Mouse (Mus musculus) testis, postnatal 14 days (tissue): Measurements from ENCODE around the gene Zfyve26.
A peak's percentile ranks its signal among the peaks of the same experiment; 100 is the strongest.
"Not testable (repeated sequence)": the region's sequence is repeated elsewhere in the genome, so short reads cannot be mapped to it uniquely, and the experiment has no call there.

Source experiments
- DNase-seq: peaks from one replicate; pipeline ENCODE4 v3.0.0; 2021; ENCODE audit warnings: low spot score

The Zfyve26 gene

DNA sequence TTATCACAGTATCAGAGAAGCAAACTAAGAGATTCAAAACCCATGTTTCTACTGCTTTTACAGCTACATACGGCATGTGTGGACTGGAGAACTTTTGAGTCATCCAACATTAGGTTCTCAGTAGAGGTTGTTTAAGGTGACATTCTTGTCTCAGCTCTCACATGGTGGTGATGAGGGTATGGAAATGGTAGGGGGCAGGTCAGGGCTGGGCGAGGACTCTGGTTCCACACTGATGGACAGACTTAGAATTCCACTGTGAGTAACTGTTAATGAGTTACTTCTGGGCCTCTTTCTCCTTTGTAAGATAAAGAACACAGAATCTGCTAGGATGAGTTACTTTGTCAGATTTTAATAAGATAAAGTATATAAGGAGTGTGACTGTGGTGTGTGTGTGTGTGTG is 36.0 kb downstream of the Zfyve26 start:
- DNase-seq = no peak

DNA sequence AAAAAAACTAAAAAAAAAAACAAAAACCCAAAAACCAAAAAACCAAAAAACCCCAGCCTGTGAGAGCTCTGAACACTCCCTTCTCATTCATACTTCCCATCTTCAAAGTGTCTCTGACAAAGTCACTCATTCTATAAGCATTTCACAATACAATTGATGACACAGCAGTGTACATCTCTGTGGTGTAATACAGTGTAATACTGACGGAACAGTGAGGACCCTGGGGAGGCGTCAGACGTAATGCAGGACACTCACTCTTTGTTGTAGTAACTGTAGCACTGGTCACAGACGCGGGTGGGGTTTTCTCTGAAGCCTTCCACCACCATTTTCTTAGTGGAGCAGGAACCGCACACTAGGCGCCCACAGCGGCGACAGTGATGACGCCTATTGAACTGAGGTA is 41.1 kb downstream of the Zfyve26 start:
- no peak for DNase-seq

DNA sequence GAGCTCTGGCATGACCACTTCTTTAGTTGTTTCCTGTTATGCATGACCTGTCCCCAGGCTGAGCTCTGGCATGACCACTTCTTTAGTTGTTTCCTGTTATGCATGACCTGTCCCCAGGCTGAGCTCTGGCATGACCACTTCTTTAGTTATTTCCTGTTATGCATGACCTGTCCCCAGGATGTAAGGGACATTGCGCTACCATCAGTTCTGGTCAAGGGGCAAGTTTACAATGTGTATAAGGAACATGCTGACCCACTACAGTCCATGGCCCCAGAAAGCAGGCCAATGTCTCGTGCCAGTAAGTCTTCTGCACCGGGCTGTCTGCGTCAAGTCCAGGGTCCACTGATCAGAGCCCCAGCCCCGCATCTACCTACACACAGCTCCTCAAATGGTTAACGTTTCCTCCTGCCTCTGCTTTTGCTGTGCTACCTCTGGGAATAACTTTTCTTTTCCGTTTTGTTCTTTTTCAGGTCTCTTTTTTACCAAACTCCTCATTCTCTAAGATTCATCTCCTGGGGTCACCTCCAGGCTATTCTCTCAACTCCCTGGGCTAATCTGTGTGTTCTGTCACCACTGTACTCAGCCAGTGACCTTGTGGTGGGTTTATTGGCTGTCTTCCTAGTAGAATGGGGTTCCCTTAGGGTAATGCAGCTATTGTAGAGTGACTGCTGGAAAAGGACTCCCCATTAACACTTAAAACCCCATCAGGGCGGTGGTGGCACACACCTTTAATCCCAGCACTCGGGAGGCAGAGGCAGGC is 42.6 kb downstream of the Zfyve26 start:
- DNase-seq = no peak

DNA sequence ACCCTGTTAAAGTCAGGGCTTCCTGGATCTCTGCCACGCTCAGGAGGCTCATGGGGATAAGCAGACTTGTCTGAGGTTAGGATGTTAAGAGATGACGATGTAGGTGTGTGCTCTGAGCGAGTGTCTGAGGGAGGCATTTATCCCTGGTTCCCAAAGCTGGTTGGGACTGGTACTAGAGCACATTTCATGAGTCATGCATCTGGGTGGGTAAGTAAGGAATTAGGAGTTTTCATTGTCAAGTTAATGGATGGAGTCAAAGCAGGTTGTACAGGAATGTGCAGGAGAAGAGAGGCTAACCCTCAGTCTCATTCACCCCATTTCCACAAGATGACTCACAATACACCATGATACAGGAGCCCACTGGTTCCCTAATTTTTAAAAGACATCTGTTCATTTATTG is 48.0 kb downstream of the Zfyve26 start:
- no peak for DNase-seq

DNA sequence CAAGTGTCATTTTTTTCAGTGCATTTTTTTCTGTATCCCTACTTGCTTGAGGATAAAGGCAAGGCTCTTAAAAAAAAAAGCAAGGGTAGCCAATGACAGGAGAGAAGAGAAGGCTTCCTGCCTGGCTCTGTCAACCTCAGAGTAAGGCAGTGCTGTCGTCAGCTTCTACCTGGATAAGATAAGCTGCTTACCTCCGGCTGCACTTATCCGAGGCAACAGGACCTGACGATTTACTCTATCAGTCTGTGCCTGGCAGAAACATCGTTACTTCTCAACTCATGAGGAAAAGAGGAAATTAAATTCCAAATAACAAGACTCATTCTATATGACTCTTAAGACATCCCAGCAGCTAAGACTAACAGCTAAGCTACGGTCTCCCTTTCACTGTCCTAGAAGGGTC is 53.2 kb downstream of the Zfyve26 start:
- no peak for DNase-seq

DNA sequence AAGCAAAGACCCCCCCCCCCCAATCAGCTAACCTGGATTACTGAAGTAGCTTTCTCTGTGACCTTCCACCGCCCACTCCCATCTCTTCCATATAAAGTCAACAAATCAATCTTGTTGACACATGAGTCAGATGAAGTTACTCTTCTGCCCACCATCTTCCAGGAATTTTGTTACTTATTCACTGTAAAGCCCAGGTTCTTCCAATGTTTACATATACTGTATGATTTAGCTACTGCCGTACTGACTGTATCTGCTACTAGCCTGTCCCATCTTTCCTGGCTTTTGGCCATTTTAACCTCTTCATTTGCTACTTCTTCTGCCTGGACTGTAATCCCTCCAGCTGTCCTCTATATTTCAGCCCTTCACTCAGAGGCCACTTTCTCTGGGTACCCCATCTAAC is 54.1 kb downstream of the Zfyve26 start:
- no peak for DNase-seq

DNA sequence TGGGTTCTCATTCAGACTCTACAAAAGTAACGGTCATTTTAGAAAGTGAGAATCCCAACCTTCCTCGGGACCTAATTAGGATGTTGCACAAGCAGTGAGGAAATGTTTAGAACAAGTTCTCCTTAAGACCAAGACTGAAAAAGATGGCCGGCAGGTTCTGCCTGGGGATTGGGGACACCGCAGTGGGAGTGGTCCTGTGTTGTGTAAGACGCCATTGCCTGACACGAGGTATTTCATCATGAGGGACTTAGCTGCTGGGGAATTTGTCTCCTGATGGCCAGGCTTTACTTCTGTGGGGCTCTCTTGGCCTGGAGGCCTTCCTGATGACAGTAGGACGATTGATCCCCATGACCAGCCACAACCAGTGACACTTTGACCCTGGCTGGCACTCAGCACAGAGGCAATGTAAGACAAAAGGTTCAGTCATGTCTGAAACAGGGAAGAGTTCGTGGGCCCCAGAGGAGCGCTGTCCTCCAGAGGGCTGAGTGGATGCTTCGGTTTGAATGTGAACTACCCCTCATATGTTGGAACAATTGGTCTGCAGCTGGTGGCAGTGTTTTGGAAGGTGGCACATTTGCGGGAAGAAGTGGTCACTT is 60.5 kb downstream of the Zfyve26 start:
- no peak for DNase-seq

DNA sequence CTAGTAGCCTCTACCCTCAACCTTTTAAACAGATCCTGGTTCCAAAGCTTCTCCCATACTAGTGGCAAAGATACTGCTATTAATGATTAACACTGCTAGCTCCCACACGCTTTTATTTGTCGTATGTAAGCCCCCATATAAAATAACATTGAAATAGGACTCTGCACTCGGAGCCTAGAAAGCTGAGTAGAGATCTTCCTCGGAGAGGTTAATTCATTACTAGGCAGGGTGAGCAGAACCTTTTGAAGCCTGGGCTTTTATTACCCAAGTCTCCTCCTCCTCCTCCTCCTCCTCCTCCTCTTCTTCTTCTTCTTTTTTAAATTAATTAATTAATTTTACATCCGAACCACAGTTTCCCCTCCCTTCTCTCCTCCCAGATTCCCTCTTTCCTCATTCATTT is 78.6 kb downstream of the Zfyve26 start:
- DNase-seq = no peak

DNA sequence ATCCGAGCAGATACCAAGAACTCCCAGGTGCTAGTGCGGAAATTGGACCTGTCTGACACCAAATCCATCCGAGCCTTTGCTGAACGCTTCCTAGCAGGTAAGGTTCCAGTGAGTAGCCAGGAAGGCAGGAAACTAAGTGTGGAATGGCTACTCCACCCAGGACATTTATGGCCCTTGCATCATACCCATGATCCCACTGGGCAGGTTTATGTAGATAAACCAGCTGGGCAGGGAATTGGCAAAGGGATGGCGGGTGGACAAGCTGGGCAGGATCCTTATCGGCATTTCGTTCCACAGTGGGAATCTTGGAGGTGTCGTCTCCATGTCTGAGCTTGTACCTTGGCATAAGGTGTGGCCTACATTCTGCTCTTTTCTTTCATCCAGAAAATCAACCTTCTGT is 84.7 kb downstream of the Zfyve26 start:
- DNase-seq = no peak

DNA sequence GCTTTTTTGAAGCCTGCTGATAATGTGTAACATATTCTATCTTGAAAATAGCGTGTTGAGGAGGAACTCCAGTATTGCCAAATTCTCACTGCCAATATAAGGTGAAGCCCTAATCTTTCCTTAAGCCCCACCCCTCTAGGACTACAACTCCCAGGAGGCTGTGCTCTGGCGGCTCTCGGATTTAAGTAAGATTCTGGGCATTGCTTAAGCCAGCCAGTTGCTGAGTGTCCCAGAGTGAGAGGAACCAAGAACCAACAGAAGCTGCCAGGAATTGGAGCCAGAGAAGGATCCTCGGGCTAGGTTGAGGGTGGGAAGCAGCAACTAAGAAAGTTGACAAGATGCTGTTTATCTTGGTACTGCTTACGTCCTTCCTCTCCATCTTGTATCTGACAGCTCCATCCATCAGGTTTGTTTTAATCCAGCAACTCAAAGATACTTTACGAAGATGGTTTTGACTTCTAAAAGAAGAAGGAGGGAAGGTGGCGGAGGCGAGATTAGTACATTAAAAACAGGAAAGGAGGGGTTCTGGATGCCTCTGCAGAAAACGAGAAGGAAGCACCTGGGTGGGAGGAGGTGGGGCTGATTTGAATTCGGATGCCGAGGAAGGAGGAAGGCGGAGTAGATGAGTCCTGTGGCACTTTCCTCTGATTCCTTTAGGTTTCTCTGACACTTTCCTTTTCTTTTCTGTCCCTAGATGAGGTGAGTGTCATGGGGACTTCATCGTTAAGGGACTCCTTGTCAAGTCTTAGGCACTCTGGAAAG is 87.2 kb downstream of the Zfyve26 start, which contains the start of gene Rdh12:
TSS of gene Rdh12 (plus strand) at position 212 of the 762 bp plus-strand sequence.
- no peak for DNase-seq

DNA sequence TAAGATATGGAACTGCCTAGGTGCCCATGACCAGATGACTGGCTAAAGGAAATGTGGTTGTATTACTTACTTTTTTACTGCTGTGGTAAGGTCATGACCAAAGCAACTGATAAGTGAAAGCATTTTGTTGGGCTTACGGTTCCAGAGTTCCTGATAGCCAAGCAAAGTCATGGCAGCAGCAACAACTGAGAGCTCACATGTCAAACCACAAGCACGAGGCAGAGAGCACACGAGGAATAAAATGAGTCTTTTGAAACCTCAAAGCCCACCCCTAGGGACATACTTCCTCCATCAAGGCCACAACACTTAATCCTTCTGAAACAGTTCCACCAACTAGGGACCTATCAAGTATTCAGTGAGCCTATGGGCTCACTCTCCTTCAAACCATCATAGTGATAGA is 94.2 kb downstream of the Zfyve26 start:
- DNase-seq = no peak

DNA sequence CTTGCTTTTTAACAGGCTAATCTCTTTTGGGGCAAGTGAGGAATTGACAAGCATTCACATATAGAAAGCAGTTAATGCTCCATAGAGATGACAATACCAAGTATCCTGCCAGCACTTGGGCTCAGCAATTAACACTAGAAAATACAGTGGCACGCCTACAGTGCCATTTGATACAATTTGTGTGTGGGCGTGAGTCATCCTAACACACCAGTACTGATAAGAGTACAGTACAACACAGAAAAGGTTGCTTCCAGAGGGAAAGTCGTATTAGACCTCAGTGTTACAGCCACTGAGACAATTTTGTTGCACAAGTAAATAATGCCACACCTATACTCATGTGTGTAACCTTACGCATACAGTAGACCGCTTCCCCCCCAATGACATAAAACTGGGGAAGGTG is 99.0 kb downstream of the Zfyve26 start:
- no peak for DNase-seq

DNA sequence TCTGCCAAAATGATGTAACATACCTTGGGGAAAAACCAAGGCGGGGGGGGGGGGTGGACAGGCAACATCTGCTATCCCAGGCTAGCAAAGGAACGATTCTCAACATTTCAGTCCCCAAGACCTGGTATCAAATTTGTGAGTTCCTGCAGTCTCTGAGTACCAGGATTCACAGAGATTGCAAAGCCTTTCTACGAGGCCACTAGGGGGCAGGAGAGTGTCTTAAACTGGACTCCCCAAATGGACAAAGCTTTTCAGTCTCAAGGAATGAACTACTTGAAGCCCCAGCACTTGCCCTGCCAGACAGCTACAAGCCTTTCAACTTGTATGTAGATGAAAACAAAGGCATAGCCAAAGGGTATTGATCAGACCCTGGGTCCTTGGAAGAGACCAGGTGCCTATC is 102.7 kb downstream of the Zfyve26 start:
- peak; percentile 41 for DNase-seq

DNA sequence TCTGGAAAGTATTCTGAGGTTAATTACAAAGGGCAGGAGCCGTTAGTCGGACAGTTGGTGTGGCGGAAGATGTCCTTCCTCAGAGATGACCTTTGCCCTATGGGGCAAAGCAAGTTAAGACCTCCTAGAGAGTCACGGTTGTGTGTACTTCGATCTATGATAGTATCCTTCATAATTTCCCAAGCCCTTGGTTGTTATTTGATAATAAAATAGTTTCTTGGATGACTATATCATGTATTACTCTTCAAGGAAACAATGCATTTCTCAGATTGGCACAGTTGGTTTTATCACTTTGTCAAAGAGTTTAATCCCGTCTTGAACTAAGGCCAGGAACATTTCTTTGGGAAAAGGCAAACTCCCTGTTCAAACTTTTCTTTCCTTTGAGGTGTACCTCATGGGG is 103.9 kb downstream of the Zfyve26 start, which contains the start of gene Rdh11:
TSS of gene Rdh11 (minus strand) at position 101 of the 400 bp plus-strand sequence.
- no peak for DNase-seq

DNA sequence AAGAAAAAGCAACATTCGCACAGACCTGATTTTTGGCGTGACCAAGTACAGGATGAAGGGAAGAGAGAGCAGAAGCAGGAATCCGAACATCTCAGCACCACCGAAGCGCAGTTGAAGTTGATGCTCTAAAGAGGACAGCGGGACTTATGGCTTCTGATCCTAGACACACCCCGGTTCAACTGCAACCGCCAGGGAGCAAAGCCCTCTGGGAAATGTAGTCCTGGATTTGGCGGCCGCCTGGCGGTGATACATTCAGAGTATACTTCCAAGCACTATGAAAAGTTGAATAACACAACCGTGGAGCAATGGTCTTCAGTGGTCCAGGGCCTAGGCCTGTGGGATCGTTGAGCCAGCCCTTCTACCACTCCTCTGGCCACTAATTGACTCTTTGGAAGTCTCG is 104.4 kb downstream of the Zfyve26 start:
- peak; percentile 77 for DNase-seq

DNA sequence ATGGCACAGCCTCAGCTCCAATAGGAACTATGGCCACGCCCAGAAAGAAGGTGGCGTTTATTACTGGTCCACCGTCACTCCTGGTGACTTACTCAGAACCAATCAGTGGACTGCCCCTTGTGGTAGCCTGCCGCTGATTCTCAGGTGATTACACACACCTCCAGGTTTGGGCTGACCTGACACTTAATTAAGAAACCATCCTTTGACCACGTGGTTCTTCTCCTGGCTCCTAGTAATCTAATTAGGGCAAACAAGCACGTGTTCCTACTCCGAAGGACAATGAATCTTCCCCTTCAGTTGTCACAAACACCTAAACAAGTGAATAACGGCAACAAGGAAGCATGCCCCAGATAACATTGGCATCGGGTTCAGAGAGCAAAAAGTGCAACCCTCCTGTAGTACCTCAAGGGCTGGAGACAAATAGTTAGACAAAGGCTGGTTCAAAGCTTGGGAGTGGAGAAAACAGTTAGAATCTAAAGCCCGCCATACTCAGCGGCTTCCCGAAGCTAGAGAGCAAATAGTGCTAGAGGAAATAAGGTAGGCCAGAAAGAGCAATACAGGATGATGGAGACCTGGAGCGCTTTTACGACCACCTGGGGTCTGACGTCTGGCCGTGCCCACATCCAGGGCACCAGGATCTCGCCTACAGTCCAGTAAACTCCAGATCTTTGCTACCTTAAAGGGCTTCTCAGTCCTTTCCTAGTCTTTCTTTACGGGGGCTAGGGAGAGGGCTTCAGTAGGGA is 105.0 kb downstream of the Zfyve26 start:
- peak; percentile 62 for DNase-seq

DNA sequence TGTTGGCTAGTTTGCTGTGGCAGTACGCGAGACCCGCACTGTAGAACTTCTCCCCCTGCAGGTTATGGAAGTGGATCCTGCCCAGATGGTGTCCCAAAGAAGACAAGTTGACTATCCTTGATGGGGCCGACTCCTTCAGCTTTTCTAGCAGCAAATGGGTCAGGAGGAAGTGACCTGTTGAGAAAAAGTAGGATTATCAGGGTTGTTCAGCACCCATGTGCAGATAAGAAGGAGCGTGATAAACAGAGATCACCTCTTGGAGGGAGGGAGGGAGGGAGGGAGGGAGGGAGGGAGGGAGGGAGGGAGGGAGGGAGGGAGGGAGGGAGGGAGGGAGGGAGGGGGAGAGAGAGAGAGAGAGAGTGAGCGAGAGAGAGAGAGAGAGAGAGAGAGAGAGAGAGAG is 110.9 kb downstream of the Zfyve26 start:
- not testable (repeated sequence) for DNase-seq
